Comparison of ENCODE assay signal across 8 mouse cellular contexts in the genomic region with DNA sequence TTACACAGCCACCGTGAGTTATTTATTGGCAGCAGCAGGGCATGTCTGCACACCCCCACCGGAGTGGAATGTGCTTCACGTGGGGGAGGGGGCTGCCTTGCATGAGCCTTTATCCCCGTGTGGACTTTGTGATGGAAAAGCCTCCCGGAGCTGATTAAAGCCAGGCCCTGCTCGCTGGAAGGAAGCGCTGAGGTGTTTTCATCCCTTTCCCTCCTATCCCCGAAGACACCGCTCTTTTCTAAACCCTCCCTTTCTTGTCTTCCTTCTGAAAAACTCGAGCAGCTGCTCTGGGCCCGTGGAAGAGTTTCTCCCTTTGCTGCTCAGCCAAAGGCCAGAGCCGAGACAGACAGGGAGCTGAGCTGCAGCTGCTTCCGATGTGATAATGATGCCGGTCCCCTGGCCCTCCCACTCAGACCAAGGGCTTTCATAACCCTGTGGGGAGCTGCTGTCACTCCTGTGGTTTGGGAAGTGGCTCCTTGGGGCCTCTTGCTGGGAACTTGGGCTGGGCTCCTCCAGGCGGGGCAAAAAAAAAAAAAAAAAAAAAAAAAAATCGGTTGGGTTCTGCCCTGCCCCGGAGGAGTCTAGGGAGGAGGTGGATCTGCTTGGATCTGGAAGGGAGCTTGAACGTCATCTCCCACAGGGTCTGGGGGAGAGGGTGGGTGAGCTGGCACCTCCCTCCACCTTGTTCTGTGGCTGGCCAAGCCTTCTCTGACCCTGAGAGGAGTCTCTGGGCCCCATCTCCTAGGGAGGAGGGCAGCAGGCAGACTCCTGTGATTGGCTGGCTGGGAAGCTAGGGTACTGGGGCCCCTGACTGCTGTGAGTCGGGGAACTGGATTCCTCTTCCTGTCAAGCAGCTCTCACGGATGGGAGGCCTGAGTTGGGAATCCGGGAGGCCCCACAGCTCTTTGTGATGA. TPM values are rescaled to one million over a fixed set of nuclear protein-coding genes. Genes with fewer than 3 reads are reported as not detected.
DNase-seq lines count a peak whose midpoint lies in the region; ATAC-seq and TF ChIP-seq lines count a peak whose summit lies in the region.

No protein-coding gene starts in this region.

- peak overlapping the region; percentile 81 for H3K27ac ChIP-seq in forebrain, embryonic 14.5 days (ENCODE audit: low read depth, low read length)
- H3K27ac ChIP-seq in hindbrain, embryonic 13.5 days, result peak overlapping the region; percentile 88
- peak overlapping the region; percentile 99 for H3K27ac ChIP-seq in liver, embryonic 11.5 days (ENCODE audit: low read depth, low read length)

- no peaks in the 10 kb centered on the region for H3K27me3 ChIP-seq in E14TG2a.4 (ENCODE audit: insufficient read depth, low read length)
- no peaks in the 10 kb centered on the region for H3K27me3 ChIP-seq in forebrain, embryonic 14.5 days (replicated peaks; ENCODE audit: control insufficient read depth, insufficient read depth, low read length)
- H3K27me3 ChIP-seq in hindbrain, embryonic 13.5 days, result 0 out of 2 replicates have a peak, but pooled peaks cover 6% of the 10 kb centered on the region
- H3K27me3 ChIP-seq in liver, embryonic 11.5 days (replicated peaks; ENCODE audit: control insufficient read depth, insufficient read depth, low read length), result no peaks in the 10 kb centered on the region

- ATAC-seq in forebrain, embryonic 14.5 days, result peak; percentile 8
- ATAC-seq in hindbrain, embryonic 13.5 days (ENCODE audit: low FRiP score), result peak; percentile 16; the same call in 1 of the 2 replicates
- peak; percentile 69 for ATAC-seq in liver, embryonic 11.5 days (replicated peaks; ENCODE audit: low FRiP score)

- peak overlapping the region; percentile 75 for H3K9ac ChIP-seq in forebrain, embryonic 14.5 days (ENCODE audit: low read length)
- H3K9ac ChIP-seq in hindbrain, embryonic 13.5 days, result peak overlapping the region; percentile 85
- H3K9ac ChIP-seq in liver, embryonic 11.5 days (ENCODE audit: low read depth, low read length), result peak overlapping the region; percentile 96

- under 1% methylated on average over 20 of the region's 21 CpGs for WGBS in forebrain, embryonic 14.5 days
- under 1% methylated on average over 19 of the region's 21 CpGs for WGBS in hindbrain, embryonic 13.5 days
- under 1% methylated on average over 20 of the region's 21 CpGs for WGBS in liver, embryonic 11.5 days

- peaks cover 80% of the 10 kb centered on the region for H3K4me1 ChIP-seq in E14TG2a.4 (replicated peaks; ENCODE audit: low read depth, low read length)
- peaks cover 15% of the 10 kb centered on the region for H3K4me1 ChIP-seq in forebrain, embryonic 14.5 days (ENCODE audit: control insufficient read depth, insufficient read depth, low read length)
- peaks cover 53% of the 10 kb centered on the region for H3K4me1 ChIP-seq in hindbrain, embryonic 13.5 days (replicated peaks)
- peaks cover 58% of the 10 kb centered on the region for H3K4me1 ChIP-seq in liver, embryonic 11.5 days (replicated peaks; ENCODE audit: control insufficient read depth, insufficient read depth, low read length)

- peak overlapping the region; percentile 98 for H3K4me2 ChIP-seq in forebrain, embryonic 14.5 days (ENCODE audit: low read length)
- H3K4me2 ChIP-seq in hindbrain, embryonic 13.5 days, result peak overlapping the region; percentile 98
- H3K4me2 ChIP-seq in liver, embryonic 11.5 days, result peak overlapping the region; percentile 95

- no peaks in the 10 kb centered on the region for H3K9me3 ChIP-seq in E14TG2a.4 (ENCODE audit: low read length)
- H3K9me3 ChIP-seq in forebrain, embryonic 14.5 days (replicated peaks; ENCODE audit: control insufficient read depth, low read length), result no peaks in the 10 kb centered on the region
- H3K9me3 ChIP-seq in hindbrain, embryonic 13.5 days, result no peaks in the 10 kb centered on the region
- no peaks in the 10 kb centered on the region for H3K9me3 ChIP-seq in liver, embryonic 11.5 days (ENCODE audit: control insufficient read depth, low read length)

- TF ChIP-seq CTCF in E14TG2a.4 (conservative IDR thresholded peaks at IDR 0.05; ENCODE audit: low read length), result no peak

- peak; percentile 61 for DNase-seq in adrenal gland, postnatal 25 days
- peak; percentile 64 for DNase-seq in forebrain, embryonic 14.5 days (ENCODE audit: low spot score)
- DNase-seq in liver, embryonic 11.5 days (ENCODE audit: low spot score), result peak; percentile 82
- peak; percentile 64 to 74 for DNase-seq in monocyte, adult 2 months (ENCODE audit: low read depth in 1 of 2, low spot score in 2 of 2)
- peak; percentile 78 for DNase-seq in thymus, postnatal 0 days (ENCODE audit: low spot score)
- DNase-seq in right cerebral cortex, adult 2 months (ENCODE audit: low spot score in 2 of 2), result no peak

- H3K4me3 ChIP-seq in E14TG2a.4 (replicated peaks; ENCODE audit: low read length), result peak overlapping the region; percentile 92
- H3K4me3 ChIP-seq in forebrain, embryonic 14.5 days (ENCODE audit: low read depth, low read length), result peak overlapping the region; percentile 64
- peak overlapping the region; percentile 73 for H3K4me3 ChIP-seq in hindbrain, embryonic 13.5 days
- peak overlapping the region; percentile 87 for H3K4me3 ChIP-seq in liver, embryonic 11.5 days (ENCODE audit: low read depth, low read length)

- peaks cover 45% of the 10 kb centered on the region for H3K36me3 ChIP-seq in E14TG2a.4 (ENCODE audit: insufficient read depth, low read length)
- H3K36me3 ChIP-seq in forebrain, embryonic 14.5 days (ENCODE audit: control insufficient read depth, insufficient read depth, low read length), result peaks cover 18% of the 10 kb centered on the region
- peaks cover 20% of the 10 kb centered on the region for H3K36me3 ChIP-seq in hindbrain, embryonic 13.5 days
- H3K36me3 ChIP-seq in liver, embryonic 11.5 days (ENCODE audit: control insufficient read depth, insufficient read depth, low read length), result peaks cover 30% of the 10 kb centered on the region

RNA-seq across cellular contexts. Expression of a gene that starts 15.8 kb away (rescaled TPM):
- 15.5 and 22.0 TPM in 2 replicates for total RNA-seq in adrenal gland, postnatal 25 days (2021)
- 25.1 and 33.2 TPM in 2 replicates for polyA plus RNA-seq in forebrain, embryonic 14.5 days (2014; fragmentation: Nextera tagmentation; extraction: Ambion mirVana)
- 33.9 and 34.2 TPM in 2 replicates for polyA plus RNA-seq in hindbrain, embryonic 13.5 days (2015; fragmentation: Nextera tagmentation; extraction: Ambion mirVana)
- polyA plus RNA-seq in liver, embryonic 11.5 days (2014; fragmentation: Nextera tagmentation; extraction: Ambion mirVana), result 43.1 and 45.9 TPM in 2 replicates
- polyA plus RNA-seq in thymus, postnatal 0 days (2015; fragmentation: Nextera tagmentation; extraction: Ambion mirVana), result 21.3 and 22.4 TPM in 2 replicates

RNA-seq across cellular contexts. Expression of a gene that starts 15.9 kb away (rescaled TPM):
- total RNA-seq in adrenal gland, postnatal 25 days (2021), result 38.7 and 40.5 TPM in 2 replicates
- polyA plus RNA-seq in forebrain, embryonic 14.5 days (2014; fragmentation: Nextera tagmentation; extraction: Ambion mirVana), result 55.4 and 55.5 TPM in 2 replicates
- polyA plus RNA-seq in hindbrain, embryonic 13.5 days (2015; fragmentation: Nextera tagmentation; extraction: Ambion mirVana), result 42.5 and 44.8 TPM in 2 replicates
- 48.9 and 53.3 TPM in 2 replicates for polyA plus RNA-seq in liver, embryonic 11.5 days (2014; fragmentation: Nextera tagmentation; extraction: Ambion mirVana)
- polyA plus RNA-seq in thymus, postnatal 0 days (2015; fragmentation: Nextera tagmentation; extraction: Ambion mirVana), result 46.9 and 50.1 TPM in 2 replicates

RNA-seq across cellular contexts. Expression of a gene that starts 15.9 kb away (rescaled TPM):
- total RNA-seq in adrenal gland, postnatal 25 days (2021), result 1.4 and 3.9 TPM in 2 replicates
- 1.8 and 3.6 TPM in 2 replicates for polyA plus RNA-seq in forebrain, embryonic 14.5 days (2014; fragmentation: Nextera tagmentation; extraction: Ambion mirVana)
- polyA plus RNA-seq in hindbrain, embryonic 13.5 days (2015; fragmentation: Nextera tagmentation; extraction: Ambion mirVana), result 2.1 and 2.7 TPM in 2 replicates
- 1.5 and 2.5 TPM in 2 replicates for polyA plus RNA-seq in liver, embryonic 11.5 days (2014; fragmentation: Nextera tagmentation; extraction: Ambion mirVana)
- polyA plus RNA-seq in thymus, postnatal 0 days (2015; fragmentation: Nextera tagmentation; extraction: Ambion mirVana), result 1.8 TPM in 2 replicates

RNA-seq across cellular contexts. Expression of a gene that starts 35.0 kb away (rescaled TPM):
- 8.8 and 9.3 TPM in 2 replicates for total RNA-seq in adrenal gland, postnatal 25 days (2021)
- polyA plus RNA-seq in forebrain, embryonic 14.5 days (2014; fragmentation: Nextera tagmentation; extraction: Ambion mirVana), result 5.9 and 6.6 TPM in 2 replicates
- 8.6 and 9.1 TPM in 2 replicates for polyA plus RNA-seq in hindbrain, embryonic 13.5 days (2015; fragmentation: Nextera tagmentation; extraction: Ambion mirVana)
- 4.1 and 4.8 TPM in 2 replicates for polyA plus RNA-seq in liver, embryonic 11.5 days (2014; fragmentation: Nextera tagmentation; extraction: Ambion mirVana)
- polyA plus RNA-seq in thymus, postnatal 0 days (2015; fragmentation: Nextera tagmentation; extraction: Ambion mirVana), result 3.9 and 4.6 TPM in 2 replicates

Comparison
In these comparisons a context has a peak if more than half of its experiments do, and no peak if none do; other contexts are left out.
1. DNase-seq: peak in adrenal gland, postnatal 25 days (single experiment), forebrain, embryonic 14.5 days (single experiment), liver, embryonic 11.5 days (single experiment), monocyte, adult 2 months (2 of 2) and thymus, postnatal 0 days (single experiment); none in right cerebral cortex, adult 2 months (0 of 2).
2. ATAC-seq: peak in every context shown above with its lines; median percentile 69 in liver, embryonic 11.5 days; 16 in hindbrain, embryonic 13.5 days; 8 in forebrain, embryonic 14.5 days.
3. Peak in every context shown above with its lines, with median percentiles within 50 percentile points of each other: H3K4me3 ChIP-seq, H3K27ac ChIP-seq, H3K4me2 ChIP-seq and H3K9ac ChIP-seq.